Mouse (Mus musculus): ENCODE measurements around the gene Ddah1.

Gene Ddah1

GRCm38 (mm10) chr3:145768439-145768838 lies 10.0 kb downstream of the Ddah1 start:
- DNase-seq, result no peak

- no peak for DNase-seq
Measured at GRCm38 (mm10) chr3:145773384-145773783, 14.9 kb downstream of the Ddah1 start.

GRCm38 (mm10) chr3:145774336-145774735 lies 15.9 kb downstream of the Ddah1 start:
- no peak for DNase-seq

GRCm38 (mm10) chr3:145775236-145775635 lies 16.8 kb downstream of the Ddah1 start:
- DNase-seq, result no peak

GRCm38 (mm10) chr3:145775862-145776261 lies 17.4 kb downstream of the Ddah1 start:
- no peak for DNase-seq

- DNase-seq, result no peak
Measured at GRCm38 (mm10) chr3:145777006-145777405, 18.5 kb downstream of the Ddah1 start.

- DNase-seq, result no peak
Measured at GRCm38 (mm10) chr3:145778406-145778922, 20.0 kb downstream of the Ddah1 start.

- no peak for DNase-seq
Measured at GRCm38 (mm10) chr3:145779279-145779973, 21.0 kb downstream of the Ddah1 start.

GRCm38 (mm10) chr3:145780784-145781442 lies 22.4 kb downstream of the Ddah1 start:
- no peak for DNase-seq

- DNase-seq, result no peak
Measured at GRCm38 (mm10) chr3:145785244-145785643, 26.8 kb downstream of the Ddah1 start.

GRCm38 (mm10) chr3:145787303-145787702 lies 28.8 kb downstream of the Ddah1 start:
- no peak for DNase-seq

- no peak for DNase-seq
Measured at GRCm38 (mm10) chr3:145789114-145789513, 30.6 kb downstream of the Ddah1 start.

GRCm38 (mm10) chr3:145790233-145790632 lies 31.8 kb downstream of the Ddah1 start:
- no peak for DNase-seq

GRCm38 (mm10) chr3:145790709-145791108 lies 32.2 kb downstream of the Ddah1 start:
- DNase-seq, result no peak

GRCm38 (mm10) chr3:145794355-145794754 lies 35.9 kb downstream of the Ddah1 start:
- DNase-seq, result no peak

- no peak for DNase-seq
Measured at GRCm38 (mm10) chr3:145795896-145796295, 37.4 kb downstream of the Ddah1 start.

GRCm38 (mm10) chr3:145798042-145798441 lies 39.6 kb downstream of the Ddah1 start:
- no peak for DNase-seq

GRCm38 (mm10) chr3:145798751-145799188 lies 40.3 kb downstream of the Ddah1 start:
- DNase-seq, result no peak

GRCm38 (mm10) chr3:145799365-145799764 lies 40.9 kb downstream of the Ddah1 start:
- no peak for DNase-seq

- DNase-seq, result no peak
Measured at GRCm38 (mm10) chr3:145802106-145802505, 43.6 kb downstream of the Ddah1 start.

- DNase-seq, result no peak
Measured at GRCm38 (mm10) chr3:145805848-145806247, 47.4 kb downstream of the Ddah1 start.

GRCm38 (mm10) chr3:145806502-145806901 lies 48.0 kb downstream of the Ddah1 start:
- DNase-seq, result no peak

- no peak for DNase-seq
Measured at GRCm38 (mm10) chr3:145816807-145817206, 58.3 kb downstream of the Ddah1 start.

- no peak for DNase-seq
Measured at GRCm38 (mm10) chr3:145817276-145817675, 58.8 kb downstream of the Ddah1 start.
